Mouse (Mus musculus) thymus, adult 2 months (tissue): ENCODE results near the gene 3100002H09Rik.

Source experiments
- CTCF ChIP-seq: fragments of 200-500 bp; IDR thresholded peaks from 2 replicates; pipeline ENCODE4 v1.5.1; 2012; ENCODE audit warnings: mild to moderate bottlenecking, control low read depth, low read length, moderate library complexity, borderline replicate concordance; ENCODE audit not compliant: control insufficient read depth, poor library complexity, insufficient read depth; ENCODE audit errors: extremely low read depth
- POLR2A ChIP-seq: fragments of 200-500 bp; IDR thresholded peaks from 2 replicates; pipeline ENCODE4 v1.6.1; 2012; ENCODE audit warnings: mild to moderate bottlenecking, low read length, control low read depth, moderate library complexity; ENCODE audit not compliant: control insufficient read depth, poor library complexity, insufficient read depth; ENCODE audit errors: extremely low read depth

DNA sequence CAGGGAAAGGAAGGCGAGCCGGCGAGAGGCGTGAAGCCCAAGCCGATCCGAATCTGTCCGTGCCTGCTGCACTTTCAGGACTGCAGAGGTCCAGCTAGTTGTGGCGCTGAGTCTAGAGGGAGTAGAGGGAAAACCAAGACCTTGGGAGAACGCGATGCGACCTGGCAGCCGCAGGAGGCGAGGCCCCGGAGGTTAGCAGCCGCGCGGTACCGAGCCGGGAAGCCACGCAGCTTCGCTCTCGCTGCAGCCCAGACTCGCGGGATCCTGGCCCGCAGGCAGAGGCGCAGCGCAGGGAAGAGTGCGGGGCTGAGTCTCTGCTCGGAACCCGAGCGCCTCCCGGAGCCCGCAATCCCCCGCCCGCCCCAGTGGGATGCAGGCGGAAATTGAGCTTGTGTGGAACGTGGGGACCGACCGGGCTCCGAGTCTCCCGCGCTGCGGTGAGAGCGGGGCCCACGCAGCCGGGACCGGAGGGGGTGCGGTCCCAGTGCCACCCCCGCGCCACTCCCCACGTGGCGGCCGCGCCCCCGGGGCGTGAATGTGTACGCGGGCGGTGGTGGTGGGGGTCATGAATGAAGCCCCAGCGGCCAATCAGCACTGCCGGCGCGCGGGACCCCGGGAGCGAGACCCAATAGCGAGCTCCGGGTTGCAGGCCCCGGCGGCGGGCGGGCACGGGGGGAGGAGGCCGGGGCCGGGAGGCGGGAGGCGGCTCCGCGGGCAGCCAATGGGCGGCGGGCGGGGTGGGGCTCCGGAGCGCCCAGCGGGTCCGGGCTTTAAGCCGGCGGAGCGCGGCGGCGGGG, 46.4 kb upstream of the 3100002H09Rik start:
- TF ChIP-seq CTCF (no peak), POLR2A (no peak)
